Mouse (Mus musculus) small intestine, adult 2 months (tissue): ENCODE data around the gene Cyyr1. TPM values are rescaled to one million over a fixed set of nuclear protein-coding genes. Genes with fewer than 3 reads are reported as not detected.

ENCODE experiments used
- H3K27ac ChIP-seq: fragments of 200-500 bp; 2 replicates; pipeline ENCODE4 v1.5.1; 2012; ENCODE audit warnings: low read depth, low read length, control low read depth, inconsistent platforms; ENCODE audit not compliant: insufficient read depth
- H3K27me3 ChIP-seq: fragments of 200-500 bp; 2 replicates; pipeline ENCODE4 v1.6.1; 2012; ENCODE audit warnings: mild to moderate bottlenecking, moderate library complexity, low read length, inconsistent platforms; ENCODE audit not compliant: control insufficient read depth, insufficient read depth
- H3K36me3 ChIP-seq: fragments of 200-500 bp; 2 replicates; pipeline ENCODE4 v1.6.1; 2012; ENCODE audit warnings: mild to moderate bottlenecking, low read length, control low read depth, inconsistent platforms; ENCODE audit not compliant: control insufficient read depth, insufficient read depth
- H3K4me1 ChIP-seq: fragments of 200-500 bp; 2 replicates; pipeline ENCODE4 v1.6.1; 2012; ENCODE audit warnings: low read length, inconsistent platforms, mixed read lengths; ENCODE audit not compliant: control insufficient read depth, insufficient read depth, insufficient read length
- H3K4me3 ChIP-seq: fragments of 200-500 bp; 2 replicates; pipeline ENCODE4 v1.5.1; 2012; ENCODE audit warnings: low read depth, mild to moderate bottlenecking, control low read depth, inconsistent platforms, low read length, moderate library complexity
- CTCF ChIP-seq: fragments of 200-500 bp; IDR thresholded peaks from 2 replicates; pipeline ENCODE4 v1.5.1; 2012; ENCODE audit warnings: low read depth, mild to moderate bottlenecking, control low read depth, inconsistent platforms, low read length, moderate library complexity, mixed read lengths; ENCODE audit not compliant: insufficient replicate concordance, insufficient read length; ENCODE audit errors: extremely low read depth
- POLR2A ChIP-seq: fragments of 200-500 bp; IDR thresholded peaks from 2 replicates; pipeline ENCODE4 v1.6.1; 2012; ENCODE audit warnings: low read depth, mild to moderate bottlenecking, control low read depth, inconsistent platforms, low read length, moderate library complexity
- WGBS: fragments of 180-500 bp; shearing (Covaris S2); methylation state at CpG from one replicate; pipeline ENCODE4 v1.1.7; 2018; 5-methylcytosine and 5-hydroxymethylcytosine counted together
- polyA plus RNA-seq: library from polyadenylated mRNA; depleted of rRNA; stranded (reverse); fragments of >200 nt; gene quantifications from 2 replicates; pipeline ENCODE4 v1.2.3, GENCODE M21; 2012

Gene Cyyr1
- polyA plus RNA-seq, 1 experiment: 3.5 TPM

DNA sequence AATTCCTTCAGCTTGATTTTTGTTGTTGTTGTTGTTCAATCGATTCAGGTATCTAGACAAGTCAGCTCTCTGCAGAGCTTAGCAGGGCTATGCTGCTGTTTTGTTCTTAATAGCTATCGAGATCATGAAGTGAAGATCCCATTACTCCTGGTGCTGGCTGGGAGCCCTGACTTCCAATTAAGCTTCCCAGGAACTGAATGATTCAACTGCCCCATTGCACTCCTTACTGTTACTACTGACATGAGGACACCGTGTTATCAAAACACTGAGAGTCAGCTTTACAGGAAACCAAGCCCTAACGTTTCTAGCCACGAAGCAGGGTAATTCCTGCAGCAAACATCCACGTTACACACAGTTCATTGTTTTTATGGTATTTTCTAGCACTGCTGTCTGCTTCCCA, 6.7 kb downstream of the Cyyr1 start:
- WGBS: 70% methylated on average over 6 of the region's 6 CpGs
- Histone ChIP-seq H3K4me3 (no peak overlapping the region), H3K27me3 (no peaks in the 10 kb centered on the region), H3K4me1 (peaks cover 6% of the 10 kb centered on the region), H3K36me3 (no peaks in the 10 kb centered on the region), H3K27ac (0 out of 2 replicates have a peak overlapping the region, but pooled peaks have one; percentile 10)
- TF ChIP-seq CTCF (no peak), POLR2A (no peak)

DNA sequence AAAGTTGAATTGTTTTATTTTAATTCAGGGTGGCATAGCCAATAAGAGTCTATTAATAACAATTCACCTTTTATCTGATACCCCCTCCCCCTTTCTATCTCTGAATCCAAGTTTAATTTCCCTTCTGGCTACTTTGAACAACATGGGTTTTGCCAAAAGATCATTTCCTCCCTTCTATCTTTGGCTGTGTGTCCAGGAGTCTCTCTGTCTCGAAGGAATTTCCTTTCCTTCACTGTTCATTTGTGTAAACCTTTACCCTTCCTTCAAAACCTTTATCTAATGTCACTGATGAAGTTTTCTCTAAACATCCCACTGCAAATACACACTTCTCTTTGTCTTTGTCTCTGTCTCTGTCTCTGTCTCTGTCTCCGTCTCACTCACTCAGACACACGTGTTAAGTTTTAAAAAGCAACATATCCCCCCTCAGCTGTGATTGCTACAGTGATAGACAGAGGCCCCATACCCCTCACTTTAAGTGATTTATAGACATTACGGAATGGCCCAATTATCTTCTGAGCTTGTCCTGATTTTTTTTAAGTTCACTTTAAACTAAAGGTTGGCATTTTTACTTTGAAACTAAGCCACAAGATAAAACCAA, 11.4 kb downstream of the Cyyr1 start:
- no peaks in the 10 kb centered on the region for H3K4me1 ChIP-seq
- no peaks in the 10 kb centered on the region for H3K36me3 ChIP-seq
- H3K27me3 ChIP-seq: no peaks in the 10 kb centered on the region; the same call in 1 of the 2 replicates
- WGBS: 68% methylated on average over 4 of the region's 4 CpGs
- H3K4me3 ChIP-seq: no peak overlapping the region
- TF ChIP-seq CTCF: no peak
- TF ChIP-seq POLR2A: no peak
- H3K27ac ChIP-seq: no peak overlapping the region

DNA sequence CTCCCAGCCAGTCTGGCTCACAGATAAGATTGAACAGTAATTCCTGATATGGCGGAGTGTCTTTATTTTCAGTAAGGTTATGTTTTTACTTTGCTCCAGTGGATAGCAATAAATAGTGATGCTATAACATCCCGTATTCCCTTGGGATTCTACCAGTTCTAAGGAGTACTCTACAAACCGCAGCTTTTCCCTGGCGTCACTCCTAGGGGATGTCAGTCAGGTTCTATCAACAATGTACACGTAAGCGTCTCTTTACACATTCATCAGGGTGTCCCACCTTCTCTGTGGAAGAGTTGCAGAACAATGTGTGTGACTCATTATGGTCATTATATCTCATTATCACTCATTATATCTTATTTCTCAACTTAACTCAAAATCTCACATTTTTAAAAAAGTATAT, 12.2 kb downstream of the Cyyr1 start:
- Histone ChIP-seq H3K27ac (no peak overlapping the region), H3K4me3 (no peak overlapping the region), H3K36me3 (no peaks in the 10 kb centered on the region), H3K27me3 (no peaks in the 10 kb centered on the region; the same call in 1 of the 2 replicates), H3K4me1 (no peaks in the 10 kb centered on the region)
- TF ChIP-seq POLR2A: no peak
- TF ChIP-seq CTCF: no peak
- WGBS: 89% methylated on average over 6 of the region's 6 CpGs

DNA sequence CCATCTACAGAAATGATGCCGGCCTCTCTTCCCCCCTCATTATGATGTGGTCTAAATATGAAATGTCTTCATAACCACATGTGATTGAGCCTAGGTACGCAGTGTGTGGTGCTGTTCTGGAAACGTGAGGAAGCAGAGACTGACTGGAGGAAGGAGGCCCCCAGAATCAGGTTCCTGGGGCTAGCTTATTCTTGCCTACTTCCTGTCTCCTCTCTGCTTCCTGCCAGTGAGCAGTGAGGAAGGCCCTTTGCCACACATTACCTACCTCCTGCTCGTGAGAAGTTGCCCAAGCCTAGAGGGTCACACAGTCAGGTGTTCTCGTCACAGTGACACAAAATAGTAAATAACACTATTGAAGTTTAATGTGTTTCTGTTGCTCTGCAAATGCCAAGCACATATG, 14.8 kb downstream of the Cyyr1 start:
- Histone ChIP-seq H3K27me3 (no peaks in the 10 kb centered on the region; the same call in 1 of the 2 replicates), H3K36me3 (no peaks in the 10 kb centered on the region), H3K27ac (no peak overlapping the region), H3K4me3 (no peak overlapping the region), H3K4me1 (no peaks in the 10 kb centered on the region)
- no peak for TF ChIP-seq CTCF
- no peak for TF ChIP-seq POLR2A
- 65% methylated on average over 5 of the region's 5 CpGs for WGBS

DNA sequence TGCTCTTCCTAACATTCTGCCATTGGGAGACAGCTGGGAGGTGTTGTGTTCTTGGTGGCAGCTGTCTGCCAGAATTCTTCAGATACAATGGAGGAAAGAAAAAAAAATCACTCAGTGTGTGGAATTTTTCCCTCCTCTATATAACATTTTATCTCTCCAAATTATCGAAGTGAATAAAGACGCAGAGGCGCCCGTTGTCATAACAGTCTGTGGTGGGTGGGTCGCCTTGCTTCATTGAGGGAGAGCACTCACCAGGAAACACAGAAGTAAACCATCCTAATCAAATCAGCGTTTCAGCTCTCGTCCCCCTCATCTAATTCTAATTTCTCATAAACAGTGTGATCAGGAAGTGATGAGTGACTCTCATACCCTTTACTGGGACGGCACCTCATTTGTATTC, 17.1 kb downstream of the Cyyr1 start:
- TF ChIP-seq POLR2A (no peak), CTCF (no peak)
- no peak overlapping the region for H3K27ac ChIP-seq
- no peaks in the 10 kb centered on the region for H3K4me1 ChIP-seq
- H3K36me3 ChIP-seq: no peaks in the 10 kb centered on the region
- WGBS: 87% methylated on average over 8 of the region's 8 CpGs
- H3K27me3 ChIP-seq: no peaks in the 10 kb centered on the region; the same call in 1 of the 2 replicates
- no peak overlapping the region for H3K4me3 ChIP-seq

DNA sequence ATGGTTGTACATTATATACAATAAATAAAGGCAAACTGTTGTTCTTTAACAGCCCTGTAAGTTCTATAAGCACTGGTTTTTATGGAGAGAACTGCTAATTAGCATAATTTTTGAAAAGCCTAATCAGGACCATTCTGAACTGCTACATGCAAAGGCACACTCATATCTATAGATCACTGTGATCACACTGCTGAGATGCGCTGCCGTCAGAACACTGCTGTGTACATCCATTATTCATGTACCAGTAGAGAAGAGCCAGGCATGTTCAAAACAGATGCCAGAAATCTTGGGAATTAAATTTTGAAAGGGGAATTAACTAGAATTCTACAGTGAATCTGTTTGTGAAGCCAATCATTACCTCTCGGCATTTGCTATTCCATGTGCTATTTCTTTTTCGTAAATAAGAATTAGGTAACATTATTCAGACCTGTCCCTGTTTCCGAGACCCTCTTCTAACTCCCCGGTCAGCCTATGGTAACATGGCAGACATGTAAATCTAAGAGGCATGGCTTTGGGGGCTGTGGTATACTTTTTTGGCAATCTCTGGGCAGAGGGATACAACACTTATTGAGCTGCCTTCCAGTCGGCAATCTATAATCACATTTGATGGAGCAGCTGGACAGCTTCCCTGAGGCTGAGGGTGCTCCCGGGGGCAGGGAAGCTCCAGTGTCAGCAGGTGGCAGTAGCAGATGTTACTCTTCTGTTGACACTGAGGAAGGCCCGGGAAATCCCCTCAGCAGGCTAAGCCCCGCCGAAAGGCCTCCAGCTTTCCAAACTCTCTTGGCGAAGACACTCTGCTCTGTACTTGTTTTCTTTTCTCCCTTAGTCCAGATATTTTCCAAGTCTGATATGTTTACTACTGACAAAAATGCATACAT, 25.2 kb downstream of the Cyyr1 start:
- 66% methylated on average over 12 of the region's 12 CpGs for WGBS
- no peak overlapping the region for H3K4me3 ChIP-seq
- TF ChIP-seq CTCF (peak; percentile 6; the same call in 1 of the 2 replicates), POLR2A (no peak)
- no peaks in the 10 kb centered on the region for H3K4me1 ChIP-seq
- no peak overlapping the region for H3K27ac ChIP-seq
- no peaks in the 10 kb centered on the region for H3K36me3 ChIP-seq
- H3K27me3 ChIP-seq: no peaks in the 10 kb centered on the region

DNA sequence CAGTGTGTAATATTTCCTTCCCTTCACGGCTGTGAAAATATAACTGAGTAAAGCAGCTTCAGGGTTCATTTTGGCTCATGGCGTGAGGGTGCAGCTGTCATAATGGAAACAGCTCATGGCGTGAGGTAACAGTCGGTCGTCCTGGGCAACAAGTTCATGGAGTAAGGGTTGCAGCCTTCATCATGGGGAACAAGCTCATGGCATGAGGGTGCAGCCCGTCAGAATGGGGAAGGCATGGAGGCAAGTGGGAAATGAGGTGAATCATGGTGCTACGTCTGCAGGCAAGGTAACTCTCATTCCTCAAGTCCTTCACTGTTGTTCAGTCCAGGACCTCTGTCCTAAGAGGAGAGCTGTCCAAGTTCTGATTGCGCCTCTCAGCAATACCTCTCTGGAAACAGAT, 28.6 kb downstream of the Cyyr1 start:
- WGBS: 85% methylated on average over 8 of the region's 8 CpGs
- no peak overlapping the region for H3K27ac ChIP-seq
- H3K36me3 ChIP-seq: no peaks in the 10 kb centered on the region
- no peak overlapping the region for H3K4me3 ChIP-seq
- H3K27me3 ChIP-seq: no peaks in the 10 kb centered on the region
- TF ChIP-seq POLR2A (no peak), CTCF (no peak)
- no peaks in the 10 kb centered on the region for H3K4me1 ChIP-seq
